Mouse (Mus musculus) adrenal gland, postnatal 10 days (tissue): ENCODE data around the gene Pafah1b3. TPM values are rescaled to one million over a fixed set of nuclear protein-coding genes. Genes with fewer than 3 reads are reported as not detected.

Source experiments
- total RNA-seq, 2 experiments: library from RNA; stranded (reverse); gene quantifications; 2 replicates each; pipeline ENCODE4 v1.2.3; 2021

Pafah1b3 gene
- total RNA-seq, 2 experiments from 2014 or later: 38.1 to 39.7 TPM

Other genes with a start within 250 kb of the Pafah1b3 start
- gene Grik5, start 225.6 kb downstream of the Pafah1b3 start, total RNA-seq: 10 to 100 TPM; 16.1 to 25.3 TPM
- 10 to 100 TPM; 18.3 to 18.5 TPM for gene Zfp574, start 225.4 kb downstream of the Pafah1b3 start, total RNA-seq
- 1 to 10 TPM; 2.3 to 3.6 TPM for gene Pou2f2, start 118.3 kb downstream of the Pafah1b3 start, total RNA-seq
- 10 to 100 TPM; 14.8 to 16.9 TPM for gene Dedd2, start 77.4 kb downstream of the Pafah1b3 start, total RNA-seq
- 10 to 100 TPM in 1 of 2 experiments, 1 to 10 TPM in 1; 9.2 to 11.8 TPM for gene Zfp526, start 76.6 kb downstream of the Pafah1b3 start, total RNA-seq
- gene Gsk3a, start 60.1 kb downstream of the Pafah1b3 start, total RNA-seq: 10 to 100 TPM; 92.5 to 96.7 TPM
- gene Erf, start 47.2 kb downstream of the Pafah1b3 start, total RNA-seq: 10 to 100 TPM; 33.0 to 42.3 TPM
- 100 to 1,000 TPM in 1 of 2 experiments, 10 to 100 TPM in 1; 92.7 to 116 TPM for gene Cic, start 30.3 kb downstream of the Pafah1b3 start, total RNA-seq
- gene Prr19, start 3.4 kb upstream of the Pafah1b3 start, total RNA-seq: not detected
- 1 to 10 TPM; 1.1 to 2.2 TPM for gene Tmem145, start 8.1 kb upstream of the Pafah1b3 start, total RNA-seq
- gene Megf8, start 19.2 kb upstream of the Pafah1b3 start, total RNA-seq: 10 to 100 TPM; 31.1 to 41.0 TPM
- gene Cnfn, start 71.7 kb upstream of the Pafah1b3 start, total RNA-seq: not detected
- gene Lipe, start 100.7 kb upstream of the Pafah1b3 start, total RNA-seq: 100 to 1,000 TPM; 391 to 441 TPM
- gene Cxcl17, start 114.9 kb upstream of the Pafah1b3 start, total RNA-seq: not detected
- gene Ceacam1, start 179.6 kb upstream of the Pafah1b3 start, total RNA-seq: 10 to 100 TPM; 16.0 to 21.7 TPM
- gene Ceacam2, start 241.9 kb upstream of the Pafah1b3 start, total RNA-seq: 1 to 10 TPM; 2.0 to 3.4 TPM